Mouse (Mus musculus) kidney, postnatal 14 days (tissue): ENCODE results near the gene Prdm10.

ENCODE experiments used
- DNase-seq: peaks from one replicate; pipeline ENCODE4 v3.0.0; 2022; ENCODE audit warnings: mixed read lengths

The Prdm10 gene

GRCm38 (mm10) chr9:31266013-31266659, 14.2 kb upstream of the Prdm10 start:
- peak; percentile 57 for DNase-seq

- DNase-seq = no peak
Measured at GRCm38 (mm10) chr9:31271221-31272015, 8.9 kb upstream of the Prdm10 start.

GRCm38 (mm10) chr9:31272160-31272559, 8.2 kb upstream of the Prdm10 start:
- DNase-seq = no peak

GRCm38 (mm10) chr9:31278651-31279050, 1.7 kb upstream of the Prdm10 start:
- DNase-seq = no peak

- peak; percentile 24 for DNase-seq
Measured at GRCm38 (mm10) chr9:31279306-31279705, 1.0 kb upstream of the Prdm10 start.

GRCm38 (mm10) chr9:31279885-31280365, 413 bp upstream of the Prdm10 start:
- no peak for DNase-seq

GRCm38 (mm10) chr9:31281011-31281662, 799 bp downstream of the Prdm10 start:
- DNase-seq = peak; percentile 90

- peak; percentile 26 for DNase-seq
Measured at GRCm38 (mm10) chr9:31281663-31282015, 1.3 kb downstream of the Prdm10 start.

GRCm38 (mm10) chr9:31282536-31282935, 2.2 kb downstream of the Prdm10 start:
- DNase-seq = no peak

- no peak for DNase-seq
Measured at GRCm38 (mm10) chr9:31283044-31283443, 2.7 kb downstream of the Prdm10 start.

GRCm38 (mm10) chr9:31283911-31284310, 3.6 kb downstream of the Prdm10 start:
- no peak for DNase-seq

- DNase-seq = peak; percentile 22
Measured at GRCm38 (mm10) chr9:31290201-31290862, 10.0 kb downstream of the Prdm10 start.

GRCm38 (mm10) chr9:31291978-31292377, 11.6 kb downstream of the Prdm10 start:
- no peak for DNase-seq

- no peak for DNase-seq
Measured at GRCm38 (mm10) chr9:31293208-31293607, 12.9 kb downstream of the Prdm10 start.

GRCm38 (mm10) chr9:31295311-31295710, 15.0 kb downstream of the Prdm10 start:
- DNase-seq = no peak

GRCm38 (mm10) chr9:31296293-31296692, 16.0 kb downstream of the Prdm10 start:
- DNase-seq = no peak

GRCm38 (mm10) chr9:31298751-31299150, 18.4 kb downstream of the Prdm10 start:
- no peak for DNase-seq

- no peak for DNase-seq
Measured at GRCm38 (mm10) chr9:31300525-31300924, 20.2 kb downstream of the Prdm10 start.

GRCm38 (mm10) chr9:31301107-31301506, 20.8 kb downstream of the Prdm10 start:
- no peak for DNase-seq

- DNase-seq = no peak
Measured at GRCm38 (mm10) chr9:31301526-31302311, 21.4 kb downstream of the Prdm10 start.

- no peak for DNase-seq
Measured at GRCm38 (mm10) chr9:31304358-31304757, 24.0 kb downstream of the Prdm10 start.

GRCm38 (mm10) chr9:31305117-31305516, 24.8 kb downstream of the Prdm10 start:
- no peak for DNase-seq
